ENCODE assay signal across 7 mouse cellular contexts in genomic region chrX:4688291-4688690, GRCm38 (mm10).
DNase-seq lines count a peak whose midpoint lies in the region.
"Not testable (repeated sequence)": the region's sequence is repeated elsewhere in the genome, so short reads cannot be mapped to it uniquely, and the experiment has no call there.

No protein-coding gene starts in this region.

- DNase-seq in cerebellum, adult 11 months, result peak; percentile 0
- peak; percentile 8 for DNase-seq in gastrocnemius, postnatal 14 days
- peak; percentile 1 for DNase-seq in heart, postnatal 25 days (ENCODE audit: low spot score)
- DNase-seq in kidney, adult 18-20 months, result peak; percentile 3
- peak; percentile 0 for DNase-seq in lung, postnatal 36 days
- DNase-seq in ovary, postnatal 36 days (ENCODE audit: low spot score), result peak; percentile 3
- peak; percentile 23 for DNase-seq in urinary bladder, adult 2 months (ENCODE audit: low spot score)

- intact Hi-C loops in gastrocnemius, postnatal 14 days (cut with DNase I; ENCODE audit: low total_unique reads); heart, postnatal 25 days (cut with DNase I): not testable (repeated sequence)

Comparison
In these comparisons a context has a peak if more than half of its experiments do, and no peak if none do; other contexts are left out.
1. Peak in every context shown above with its lines: DNase-seq.